Mouse (Mus musculus) pancreas, adult 10 weeks (tissue): ENCODE measurements around the gene Fank1. TPM values are rescaled to one million over a fixed set of nuclear protein-coding genes. Genes with fewer than 3 reads are reported as not detected.

Experiments
- polyA plus RNA-seq: library from polyadenylated mRNA; stranded (reverse); fragments of 350-450 nt; fragmentation: Illumina TruSeq; extraction: RNeasy Lipid Tissue Mini Kit (QIAGEN cat#74804); gene quantifications from one replicate; pipeline ENCODE4 v1.2.3, GENCODE M21; 2015; ENCODE audit warnings: low read depth, low replicate concordance; ENCODE audit not compliant: insufficient read depth

Fank1 gene
- polyA plus RNA-seq, result not detected

GRCm38 (mm10) chr7:133776626-133776996, at the start of gene Fank1:
Gene Fank1 (plus strand): TSS chr7:133776861.

GRCm38 (mm10) chr7:133782717-133783435, 6.2 kb downstream of the Fank1 start, which contains the start of gene Dhx32:
Gene Dhx32 (minus strand): TSS chr7:133782726.

Other genes starting within 250 kb of the Fank1 start
- not detected for gene Tex36, start 174.7 kb upstream of the Fank1 start, polyA plus RNA-seq
- 9.6 TPM for gene Edrf1, start 139.3 kb upstream of the Fank1 start, polyA plus RNA-seq
- not detected for gene Mmp21, start 96.8 kb upstream of the Fank1 start, polyA plus RNA-seq
- gene Bccip, start 67.5 kb upstream of the Fank1 start, polyA plus RNA-seq, result 35.0 TPM
- gene Uros, start 66.8 kb upstream of the Fank1 start, polyA plus RNA-seq, result 6.4 TPM
- gene Dhx32, start 5.9 kb downstream of the Fank1 start, polyA plus RNA-seq, result 4.0 TPM